Mouse (Mus musculus) ES-E14 (cell line): ENCODE results near the gene Tmem144.

ENCODE experiments used
- CHD2 ChIP-seq: IDR thresholded peaks from 2 replicates; pipeline ENCODE4 v1.6.1; 2014; ENCODE audit warnings: mild to moderate bottlenecking, low read depth, low read length, inconsistent platforms
- HCFC1 ChIP-seq: IDR thresholded peaks from 2 replicates; pipeline ENCODE4 v1.6.1; 2012; ENCODE audit warnings: low read length, inconsistent platforms, borderline replicate concordance; ENCODE audit not compliant: insufficient read depth
- MAFK ChIP-seq: IDR thresholded peaks from 2 replicates; pipeline ENCODE4 v1.6.1; 2014; ENCODE audit warnings: mild to moderate bottlenecking, low read depth, low read length, inconsistent platforms; ENCODE audit not compliant: insufficient read depth
- ZC3H11A ChIP-seq: IDR thresholded peaks from 2 replicates; pipeline ENCODE4 v1.6.1; 2012; ENCODE audit warnings: low read depth, mild to moderate bottlenecking, inconsistent platforms, low read length, borderline replicate concordance
- ZNF384 ChIP-seq: IDR thresholded peaks from 2 replicates; pipeline ENCODE4 v1.6.1; 2012; ENCODE audit warnings: low read depth, low read length, inconsistent platforms

- TF ChIP-seq MAFK: no peak
- TF ChIP-seq CHD2: no peak
- TF ChIP-seq ZNF384: no peak
- no peak for TF ChIP-seq ZC3H11A
- TF ChIP-seq HCFC1: no peak
Measured at GRCm38 (mm10) chr3:79897534-79898370, 45.2 kb upstream of the Tmem144 start.
